Mouse (Mus musculus): Measurements from ENCODE around the gene Gcc1.

DNA sequence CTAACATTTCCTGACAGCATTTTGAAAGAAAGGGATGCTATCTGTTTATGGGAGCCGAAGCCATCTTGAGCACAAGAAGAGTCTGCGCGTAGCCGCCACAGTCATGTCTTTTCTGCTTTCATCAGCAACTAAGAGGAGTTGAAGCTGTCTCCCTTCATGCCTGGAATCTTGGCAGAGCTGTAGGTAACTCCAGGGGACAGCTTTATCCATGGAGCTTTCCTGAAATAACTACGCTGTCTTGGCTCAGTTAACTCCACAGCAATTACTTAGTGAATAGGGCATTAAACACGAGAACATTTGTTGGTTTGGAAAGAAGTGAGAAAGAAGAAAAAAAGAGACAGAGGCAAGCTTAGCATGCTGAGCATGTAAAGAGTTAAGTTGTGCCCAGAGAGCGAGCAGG, 19.7 kb upstream of the Gcc1 start:
- no peak for TF ChIP-seq CTCF (IDR thresholded peaks at IDR 0.05; ENCODE audit: borderline replicate concordance, insufficient read depth, low read length)
- TF ChIP-seq POLR2A (IDR thresholded peaks at IDR 0.05; ENCODE audit: low read depth, low read length) = no peak
